Mouse (Mus musculus) thymus, postnatal 0 days (tissue): Measurements from ENCODE around the gene Hipk3. TPM values are rescaled to one million over a fixed set of nuclear protein-coding genes. Genes with fewer than 3 reads are reported as not detected.

ENCODE experiments used
- microRNA counts: library from miRNA; unstranded; fragments of <30 nt; microRNA quantifications from one replicate; lab custom pipeline; 2015
- microRNA-seq: library from miRNA; unstranded; fragments of <30 nt; microRNA quantifications from one replicate; pipeline ENCODE4, GENCODE M21; 2016; ENCODE audit warnings: borderline number of aligned reads
- polyA plus RNA-seq: library from polyadenylated mRNA; unstranded; fragments of >200 nt; fragmentation: Nextera tagmentation; extraction: Ambion mirVana; gene quantifications from 2 replicates; pipeline ENCODE4 v1.2.1, GENCODE M21; 2015

Hipk3 gene
- polyA plus RNA-seq, 1 experiment from 2014 or later: 13.9 TPM

MicroRNAs encoded within 50 kb of the gene (microRNA counts, 519-probe panel; counts per million panel counts)
- microRNA mmu-miR-1902 (lab: Ali Mortazavi, UCI): 473 counts per million, percentile 71 among the panel's probes with 10 or more counts

Small RNA genes lying within 50 kb of the gene (microRNA-seq; reads per million reads assigned to microRNA genes)
- not detected for gene Mir1902

Other genes with a start within 250 kb of the Hipk3 start
- 0.95 and 1.1 TPM in 2 replicates for gene D430041D05Rik, start 83.4 kb downstream of the Hipk3 start, polyA plus RNA-seq
- gene Cstf3, start 96.1 kb upstream of the Hipk3 start, polyA plus RNA-seq: 60.5 and 67.0 TPM in 2 replicates
- 12.6 and 16.4 TPM in 2 replicates for gene Tcp11l1, start 217.7 kb upstream of the Hipk3 start, polyA plus RNA-seq
- not detected in 2 replicates for gene Pin1rt1, start 221.9 kb upstream of the Hipk3 start, polyA plus RNA-seq
- 3.7 and 4.0 TPM in 2 replicates for gene Depdc7, start 248.4 kb upstream of the Hipk3 start, polyA plus RNA-seq